Mouse (Mus musculus) lung, postnatal 0 days (tissue): ENCODE measurements at regions not wholly inside any gene's neighbourhood (a gene's known extent, or its start where the extent isn't known, plus 50 kb on each side); places are given as distances from the start of the nearest gene placed in this dataset.

Source experiments
- ATAC-seq: fragments of 200-750 bp; cut with Nextera tagmentation; 2 replicates; pipeline ENCODE4 v1.8.0; 2017; ENCODE audit warnings: moderate library complexity
- DNase-seq: peaks from one replicate; pipeline ENCODE4 v3.0.0-alpha.2; 2016; ENCODE audit warnings: low spot score
- H3K27ac ChIP-seq: fragments of 300-500 bp; sonication (generic); 2 replicates; pipeline ENCODE4 v1.5.1; 2014; ENCODE audit warnings: antibody characterized with exemption, mild to moderate bottlenecking, low read length, mixed read lengths
- H3K27me3 ChIP-seq: fragments of 300-500 bp; sonication (generic); replicated peaks from 2 replicates; pipeline ENCODE4 v1.6.1; 2014; ENCODE audit warnings: low read length, mixed read lengths; ENCODE audit not compliant: insufficient read depth
- H3K36me3 ChIP-seq: fragments of 300-500 bp; sonication (generic); 2 replicates; pipeline ENCODE4 v1.6.1; 2014; ENCODE audit warnings: low read length, mixed read lengths; ENCODE audit not compliant: insufficient read depth
- H3K4me1 ChIP-seq: fragments of 300-500 bp; sonication (generic); 2 replicates; pipeline ENCODE4 v1.6.1; 2014; ENCODE audit warnings: antibody characterized with exemption, low read depth, low read length, mixed read lengths; ENCODE audit not compliant: insufficient read depth
- H3K4me2 ChIP-seq: fragments of 300-500 bp; sonication (generic); replicated peaks from 2 replicates; pipeline ENCODE4 v1.6.1; 2014; ENCODE audit warnings: low read depth, mild to moderate bottlenecking, low read length, moderate library complexity, mixed read lengths
- H3K4me3 ChIP-seq: fragments of 300-500 bp; sonication (generic); 2 replicates; pipeline ENCODE4 v1.5.1; 2014; ENCODE audit warnings: low read depth, low read length
- H3K9ac ChIP-seq: fragments of 300-500 bp; sonication (generic); replicated peaks from 2 replicates; pipeline ENCODE4 v1.6.1; 2014; ENCODE audit warnings: low read depth, mild to moderate bottlenecking
- H3K9me3 ChIP-seq: fragments of 300-500 bp; sonication (generic); 2 replicates; pipeline ENCODE4 v1.6.1; 2016; ENCODE audit warnings: low read length, mixed read lengths
- CTCF ChIP-seq: IDR thresholded peaks from 2 replicates; pipeline ENCODE4 v1.5.1; 2016; ENCODE audit warnings: antibody characterized with exemption, mild to moderate bottlenecking
- EP300 ChIP-seq: IDR thresholded peaks from 2 replicates; pipeline ENCODE4 v1.6.1; 2016; ENCODE audit warnings: antibody characterized with exemption, mild to moderate bottlenecking, control low read depth
- WGBS: fragments of 180-500 bp; shearing (Covaris S2); extraction: QIAGEN DNeasy Blood & Tissue Kit; methylation state at CpG from one replicate; pipeline ENCODE4 v1.1.7; 2014; 5-methylcytosine and 5-hydroxymethylcytosine counted together

- WGBS, result 88% methylated on average over 4 of the region's 4 CpGs
- H3K4me2 ChIP-seq, result no peak overlapping the region
- DNase-seq, result no peak
- no peak overlapping the region for H3K9ac ChIP-seq
- no peak for TF ChIP-seq CTCF
- TF ChIP-seq EP300, result no peak
- no peak for ATAC-seq
- H3K36me3 ChIP-seq, result no peaks in the 10 kb centered on the region
- H3K4me3 ChIP-seq, result no peak overlapping the region
- no peak overlapping the region for H3K27ac ChIP-seq
- no peaks in the 10 kb centered on the region for H3K27me3 ChIP-seq
- no peaks in the 10 kb centered on the region for H3K4me1 ChIP-seq
- H3K9me3 ChIP-seq, result no peaks in the 10 kb centered on the region
Measured at GRCm38 (mm10) chr1:75635591-75635990, 89.5 kb downstream of the Slc4a3 start.

- TF ChIP-seq CTCF, result no peak
- TF ChIP-seq EP300, result no peak
- H3K36me3 ChIP-seq, result no peaks in the 10 kb centered on the region
- ATAC-seq, result no peak
- WGBS, result 67% methylated on average over 8 of the region's 8 CpGs
- H3K27ac ChIP-seq, result no peak overlapping the region
- no peaks in the 10 kb centered on the region for H3K4me1 ChIP-seq
- no peaks in the 10 kb centered on the region for H3K27me3 ChIP-seq
- H3K9ac ChIP-seq, result no peak overlapping the region
- no peaks in the 10 kb centered on the region for H3K9me3 ChIP-seq
- H3K4me2 ChIP-seq, result no peak overlapping the region
- no peak for DNase-seq
- H3K4me3 ChIP-seq, result no peak overlapping the region
Measured at GRCm38 (mm10) chr1:75639031-75640001, 93.2 kb downstream of the Slc4a3 start.

GRCm38 (mm10) chr1:75642496-75642895 is 96.4 kb downstream of the Slc4a3 start:
- ATAC-seq (no peak), DNase-seq (no peak)
- H3K36me3 ChIP-seq, result no peaks in the 10 kb centered on the region
- no peak overlapping the region for H3K9ac ChIP-seq
- H3K27me3 ChIP-seq, result no peaks in the 10 kb centered on the region
- no peak overlapping the region for H3K4me3 ChIP-seq
- H3K4me2 ChIP-seq, result no peak overlapping the region
- no peaks in the 10 kb centered on the region for H3K9me3 ChIP-seq
- H3K27ac ChIP-seq, result no peak overlapping the region
- WGBS, result 60% methylated on average over 3 of the region's 3 CpGs
- H3K4me1 ChIP-seq, result no peaks in the 10 kb centered on the region
- no peak for TF ChIP-seq CTCF
- no peak for TF ChIP-seq EP300

- no peaks in the 10 kb centered on the region for H3K36me3 ChIP-seq
- TF ChIP-seq CTCF, result peak; percentile 72
- TF ChIP-seq EP300, result no peak
- no peaks in the 10 kb centered on the region for H3K9me3 ChIP-seq
- H3K4me2 ChIP-seq, result no peak overlapping the region
- no peak overlapping the region for H3K4me3 ChIP-seq
- no peaks in the 10 kb centered on the region for H3K27me3 ChIP-seq
- peak; percentile 75 for DNase-seq
- 15% methylated on average over 10 of the region's 10 CpGs for WGBS
- no peak overlapping the region for H3K9ac ChIP-seq
- no peaks in the 10 kb centered on the region for H3K4me1 ChIP-seq
- ATAC-seq, result peak; percentile 33
- no peak overlapping the region for H3K27ac ChIP-seq
Measured at GRCm38 (mm10) chr1:75652547-75652946, 106.5 kb downstream of the Slc4a3 start.

- no peaks in the 10 kb centered on the region for H3K36me3 ChIP-seq
- no peak overlapping the region for H3K9ac ChIP-seq
- no peaks in the 10 kb centered on the region for H3K27me3 ChIP-seq
- whole genome bisulfite sequencing, result 56% methylated on average over 3 of the region's 3 CpGs
- no peaks in the 10 kb centered on the region for H3K9me3 ChIP-seq
- ATAC-seq, result no peak
- no peak overlapping the region for H3K4me2 ChIP-seq
- no peak overlapping the region for H3K4me3 ChIP-seq
- H3K4me1 ChIP-seq, result no peaks in the 10 kb centered on the region
- TF ChIP-seq EP300 (no peak), CTCF (no peak)
- no peak overlapping the region for H3K27ac ChIP-seq
- DNase-seq, result no peak
Measured at GRCm38 (mm10) chr1:75652987-75653573, 107.0 kb downstream of the Slc4a3 start.

GRCm38 (mm10) chr1:75653671-75654076 is 107.6 kb downstream of the Slc4a3 start:
- H3K4me3 ChIP-seq, result no peak overlapping the region
- no peaks in the 10 kb centered on the region for H3K27me3 ChIP-seq
- WGBS, result 4% methylated on average over 9 of the region's 9 CpGs
- H3K9me3 ChIP-seq, result no peaks in the 10 kb centered on the region
- peak overlapping the region; percentile 41; the same call in 1 of the 2 replicates for H3K4me2 ChIP-seq
- TF ChIP-seq EP300 (no peak), CTCF (peak; percentile 92)
- no peak overlapping the region for H3K27ac ChIP-seq
- no peak overlapping the region for H3K9ac ChIP-seq
- no peaks in the 10 kb centered on the region for H3K4me1 ChIP-seq
- H3K36me3 ChIP-seq, result no peaks in the 10 kb centered on the region
- DNase-seq (peak; percentile 60), ATAC-seq (peak; percentile 33; the same call in 1 of the 2 replicates)
